Mouse (Mus musculus) neural tube, embryonic 11.5 days (tissue): ENCODE measurements around the gene C330007P06Rik. TPM values are rescaled to one million over a fixed set of nuclear protein-coding genes. Genes with fewer than 3 reads are reported as not detected.

Experiments
- ATAC-seq: fragments of 200-750 bp; cut with Nextera tagmentation; 2 replicates; pipeline ENCODE4 v1.8.0; 2017; ENCODE audit warnings: moderate number of reproducible peaks, mild to moderate bottlenecking, moderate TSS enrichment, moderate library complexity; ENCODE audit not compliant: insufficient read depth, low FRiP score, low TSS enrichment
- DNase-seq: peaks from one replicate; pipeline ENCODE4 v3.0.0-alpha.2; 2015; ENCODE audit warnings: low spot score
- H3K27ac ChIP-seq: fragments of 300-500 bp; sonication (generic); 2 replicates; pipeline ENCODE4 v1.5.1; 2014; ENCODE audit warnings: low read depth, mild to moderate bottlenecking, low read length
- H3K27me3 ChIP-seq: fragments of 300-500 bp; sonication (generic); 2 replicates; pipeline ENCODE4 v1.6.1; 2014; ENCODE audit warnings: mild to moderate bottlenecking, low read length, mixed read lengths; ENCODE audit not compliant: control insufficient read depth, insufficient read depth
- H3K36me3 ChIP-seq: fragments of 300-500 bp; sonication (generic); 2 replicates; pipeline ENCODE4 v1.6.1; 2014; ENCODE audit warnings: mild to moderate bottlenecking, low read length, moderate library complexity, mixed read lengths; ENCODE audit not compliant: control insufficient read depth, insufficient read depth
- H3K4me1 ChIP-seq: fragments of 300-500 bp; sonication (generic); 2 replicates; pipeline ENCODE4 v1.6.1; 2014; ENCODE audit warnings: low read length, mixed read lengths; ENCODE audit not compliant: control insufficient read depth, insufficient read depth
- H3K4me2 ChIP-seq: fragments of 300-500 bp; sonication (generic); 2 replicates; pipeline ENCODE4 v1.6.1; 2014; ENCODE audit warnings: low read depth, mild to moderate bottlenecking, moderate library complexity
- H3K4me3 ChIP-seq: fragments of 300-500 bp; sonication (generic); 2 replicates; pipeline ENCODE4 v1.5.1; 2014; ENCODE audit warnings: low read depth, low read length
- H3K9ac ChIP-seq: fragments of 300-500 bp; sonication (generic); 2 replicates; pipeline ENCODE4 v1.6.1; 2014; ENCODE audit warnings: mild to moderate bottlenecking, low read length
- H3K9me3 ChIP-seq: fragments of 300-500 bp; sonication (generic); 2 replicates; pipeline ENCODE4 v1.6.1; 2016; ENCODE audit warnings: low read length; ENCODE audit not compliant: control insufficient read depth
- WGBS: fragments of 180-500 bp; shearing (Covaris S2); extraction: QIAGEN DNeasy Blood & Tissue Kit; methylation state at CpG from one replicate; pipeline ENCODE4 v1.1.7; 2014; 5-methylcytosine and 5-hydroxymethylcytosine counted together
- polyA plus RNA-seq: library from polyadenylated mRNA; unstranded; fragments of >200 nt; fragmentation: Nextera tagmentation; extraction: Ambion mirVana; gene quantifications from 2 replicates; pipeline ENCODE4 v1.2.1, GENCODE M21; 2014

C330007P06Rik gene
- polyA plus RNA-seq, 1 experiment from 2014 or later = 37.4 TPM

DNA sequence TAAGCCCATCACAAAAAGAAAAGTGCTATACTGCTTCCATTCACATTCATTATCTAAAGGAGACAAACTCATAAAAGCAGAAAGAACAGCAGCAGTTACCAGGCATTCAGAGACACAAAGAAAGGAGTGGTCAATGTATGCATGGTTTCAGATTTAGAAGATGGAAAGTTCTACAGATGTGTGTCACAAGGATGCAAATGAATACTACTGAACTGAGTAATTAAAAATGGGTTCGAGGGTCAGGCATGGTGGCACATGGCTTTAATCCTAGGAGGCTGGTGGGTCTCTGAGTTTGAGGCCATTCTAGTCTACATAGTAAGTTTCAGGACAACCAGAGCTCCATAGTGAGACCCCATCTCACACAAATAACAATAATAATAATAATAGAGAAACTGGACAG, 26.8 kb downstream of the C330007P06Rik start:
- Histone ChIP-seq H3K9me3 (no peaks in the 10 kb centered on the region), H3K4me2 (no peak overlapping the region), H3K36me3 (no peaks in the 10 kb centered on the region), H3K4me3 (no peak overlapping the region), H3K27me3 (no peaks in the 10 kb centered on the region), H3K27ac (no peak overlapping the region), H3K4me1 (no peaks in the 10 kb centered on the region), H3K9ac (no peak overlapping the region)
- DNase-seq (no peak), ATAC-seq (no peak)
- 93% methylated on average over 1 of the region's 1 CpGs for WGBS

DNA sequence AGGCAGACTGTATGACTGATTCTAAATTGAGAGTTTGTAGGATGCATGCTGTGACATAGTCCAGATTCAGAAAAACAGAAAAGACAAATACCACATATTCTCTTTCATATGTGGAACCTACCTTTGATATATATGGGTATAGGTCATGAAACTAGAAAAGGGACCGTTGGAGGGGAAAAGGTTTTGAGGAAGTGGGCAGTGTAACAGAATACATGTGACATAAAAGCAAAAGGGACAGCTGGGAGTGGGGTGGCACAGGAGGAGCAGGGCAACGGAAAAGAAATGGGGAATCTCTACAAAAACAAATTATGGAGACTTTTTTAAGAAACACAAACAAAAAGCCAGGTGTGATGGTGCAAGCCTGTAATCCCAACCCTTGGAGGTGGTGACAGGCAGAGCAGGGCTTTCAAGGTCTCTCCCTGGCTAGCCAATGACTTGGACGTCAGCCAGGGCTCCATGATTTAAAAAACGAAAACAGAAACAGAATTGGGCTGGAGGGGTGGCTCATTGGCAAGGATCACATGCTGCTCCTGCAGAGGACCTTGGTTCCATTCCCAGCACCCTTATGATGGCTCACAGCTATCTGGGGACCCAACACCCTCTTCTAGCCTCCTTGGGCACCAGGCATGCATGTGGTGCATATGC, 30.4 kb downstream of the C330007P06Rik start:
- no peak overlapping the region for H3K4me3 ChIP-seq
- DNase-seq (no peak), ATAC-seq (no peak)
- no peaks in the 10 kb centered on the region for H3K4me1 ChIP-seq
- no peak overlapping the region for H3K9ac ChIP-seq
- H3K4me2 ChIP-seq = no peak overlapping the region
- 77% methylated on average over 4 of the region's 4 CpGs for WGBS
- H3K27me3 ChIP-seq = no peaks in the 10 kb centered on the region
- no peak overlapping the region for H3K27ac ChIP-seq
- H3K9me3 ChIP-seq = no peaks in the 10 kb centered on the region
- no peaks in the 10 kb centered on the region for H3K36me3 ChIP-seq

GRCm38 (mm10) chrX:36841698-36842097, 32.2 kb downstream of the C330007P06Rik start:
- Histone ChIP-seq H3K9me3 (no peaks in the 10 kb centered on the region), H3K9ac (no peak overlapping the region), H3K4me3 (no peak overlapping the region), H3K27me3 (no peaks in the 10 kb centered on the region), H3K4me1 (no peaks in the 10 kb centered on the region), H3K36me3 (no peaks in the 10 kb centered on the region), H3K4me2 (no peak overlapping the region), H3K27ac (no peak overlapping the region)
- ATAC-seq (no peak), DNase-seq (no peak)
- WGBS = 92% methylated on average over 6 of the region's 6 CpGs

DNA sequence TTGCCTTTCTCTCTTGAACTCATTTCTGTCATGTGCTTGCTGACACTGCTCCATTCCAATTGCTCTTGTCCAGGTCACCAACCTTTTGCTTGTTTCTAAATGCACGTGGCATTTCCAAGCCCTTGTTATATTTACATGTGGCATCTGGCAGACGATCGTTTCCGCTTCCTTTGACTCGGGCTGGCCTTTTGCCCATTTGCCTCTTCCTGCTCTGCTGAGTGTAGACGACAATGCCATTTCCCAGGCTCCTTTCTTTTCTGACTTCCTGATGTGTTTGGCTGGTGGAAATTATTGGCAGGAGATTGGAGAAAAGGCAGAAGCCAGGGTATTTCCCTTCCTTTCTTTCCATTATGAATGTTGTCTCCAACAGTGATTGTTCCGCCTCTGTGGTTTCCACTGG, 34.5 kb downstream of the C330007P06Rik start:
- ATAC-seq = no peak
- no peaks in the 10 kb centered on the region for H3K36me3 ChIP-seq

GRCm38 (mm10) chrX:36837069-36837676, 36.7 kb downstream of the C330007P06Rik start:
- WGBS = 68% methylated on average over 6 of the region's 6 CpGs
- Histone ChIP-seq H3K27me3 (no peaks in the 10 kb centered on the region), H3K9me3 (no peaks in the 10 kb centered on the region), H3K9ac (no peak overlapping the region), H3K4me1 (no peaks in the 10 kb centered on the region), H3K4me2 (no peak overlapping the region), H3K27ac (no peak overlapping the region), H3K36me3 (no peaks in the 10 kb centered on the region), H3K4me3 (no peak overlapping the region)
- ATAC-seq (no peak), DNase-seq (no peak)

More for the DNA sequence above, 34.5 kb downstream of the C330007P06Rik start:
- no peak overlapping the region for H3K4me3 ChIP-seq
- H3K4me1 ChIP-seq = no peaks in the 10 kb centered on the region
- H3K9me3 ChIP-seq = no peaks in the 10 kb centered on the region
- no peak overlapping the region for H3K4me2 ChIP-seq
- no peak overlapping the region for H3K9ac ChIP-seq
- no peak overlapping the region for H3K27ac ChIP-seq
- no peaks in the 10 kb centered on the region for H3K27me3 ChIP-seq
- 81% methylated on average over 7 of the region's 7 CpGs for WGBS
- no peak for DNase-seq

GRCm38 (mm10) chrX:36833397-36834084, 40.4 kb downstream of the C330007P06Rik start:
- Histone ChIP-seq H3K27me3 (no peaks in the 10 kb centered on the region), H3K4me1 (no peaks in the 10 kb centered on the region), H3K4me2 (peak overlapping the region; percentile 32), H3K9me3 (no peaks in the 10 kb centered on the region), H3K9ac (peak overlapping the region; percentile 41), H3K4me3 (0 out of 2 replicates have a peak overlapping the region, but pooled peaks have one; percentile 8), H3K27ac (no peak overlapping the region), H3K36me3 (no peaks in the 10 kb centered on the region)
- DNase-seq (peak; percentile 63), ATAC-seq (no peak; the same call in 1 of the 2 replicates)
- WGBS = 30% methylated on average over 19 of the region's 19 CpGs

DNA sequence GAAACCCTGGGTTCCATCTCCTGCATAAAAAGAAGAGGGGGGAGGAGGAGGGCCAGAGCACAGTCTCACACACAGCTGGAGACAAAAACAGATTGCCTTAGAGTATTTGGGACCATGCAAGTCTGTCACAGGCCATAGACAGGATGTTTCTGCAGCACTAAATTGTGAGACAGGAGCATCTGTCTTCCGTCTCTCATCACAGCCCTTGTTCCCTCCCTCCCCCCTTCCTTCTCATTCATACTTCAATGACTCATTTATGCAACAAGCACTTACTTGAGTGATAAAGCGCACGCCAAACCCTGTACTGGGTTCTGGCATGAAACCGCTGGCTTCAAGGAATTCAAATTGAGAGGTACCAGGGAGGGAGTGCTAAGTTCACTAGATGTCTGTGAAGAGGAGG, 42.3 kb downstream of the C330007P06Rik start:
- Histone ChIP-seq H3K4me1 (no peaks in the 10 kb centered on the region), H3K9ac (no peak overlapping the region), H3K9me3 (no peaks in the 10 kb centered on the region), H3K4me3 (no peak overlapping the region), H3K4me2 (no peak overlapping the region), H3K36me3 (no peaks in the 10 kb centered on the region), H3K27me3 (no peaks in the 10 kb centered on the region), H3K27ac (no peak overlapping the region)
- 78% methylated on average over 4 of the region's 4 CpGs for WGBS
- no peak for DNase-seq
- no peak for ATAC-seq

DNA sequence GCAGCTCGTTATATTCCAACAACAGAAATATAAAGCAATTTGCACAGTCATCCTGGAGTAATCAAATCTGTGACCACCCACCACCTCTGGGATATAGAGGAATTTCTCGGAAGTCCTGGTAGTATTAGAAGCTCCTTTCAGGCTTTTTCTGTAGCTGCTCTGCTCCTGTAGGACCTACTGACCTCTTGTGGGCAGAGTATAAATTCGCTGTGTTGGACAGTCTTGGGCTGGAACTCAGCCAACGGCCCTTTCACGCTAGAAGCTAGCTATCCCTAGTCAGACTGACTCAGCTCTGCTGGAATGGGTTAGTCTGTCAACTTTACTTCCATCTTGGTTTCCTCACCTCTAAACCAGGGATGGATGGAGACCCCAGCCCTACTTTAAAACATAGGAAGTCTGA, 43.6 kb downstream of the C330007P06Rik start:
- WGBS = 49% methylated on average over 5 of the region's 5 CpGs
- peak; percentile 20 for DNase-seq

More for the DNA sequence above, 43.6 kb downstream of the C330007P06Rik start:
- Histone ChIP-seq H3K27me3 (no peaks in the 10 kb centered on the region), H3K9me3 (no peaks in the 10 kb centered on the region), H3K9ac (no peak overlapping the region), H3K27ac (no peak overlapping the region), H3K4me1 (no peaks in the 10 kb centered on the region), H3K4me2 (no peak overlapping the region), H3K36me3 (no peaks in the 10 kb centered on the region), H3K4me3 (no peak overlapping the region)
- no peak for ATAC-seq
